Mouse (Mus musculus) frontal cortex, postnatal 14 days (tissue): ENCODE data around the gene Rnf186.
A peak's percentile ranks its signal among the peaks of the same experiment; 100 is the strongest.
"Not testable (repeated sequence)": the region's sequence is repeated elsewhere in the genome, so short reads cannot be mapped to it uniquely, and the experiment has no call there.

Source experiments
- DNase-seq, 2 experiments: peaks; one replicate each; pipeline ENCODE4 v3.0.0; 2022; ENCODE audit warnings: low spot score in 2 of 2

The Rnf186 gene

DNA sequence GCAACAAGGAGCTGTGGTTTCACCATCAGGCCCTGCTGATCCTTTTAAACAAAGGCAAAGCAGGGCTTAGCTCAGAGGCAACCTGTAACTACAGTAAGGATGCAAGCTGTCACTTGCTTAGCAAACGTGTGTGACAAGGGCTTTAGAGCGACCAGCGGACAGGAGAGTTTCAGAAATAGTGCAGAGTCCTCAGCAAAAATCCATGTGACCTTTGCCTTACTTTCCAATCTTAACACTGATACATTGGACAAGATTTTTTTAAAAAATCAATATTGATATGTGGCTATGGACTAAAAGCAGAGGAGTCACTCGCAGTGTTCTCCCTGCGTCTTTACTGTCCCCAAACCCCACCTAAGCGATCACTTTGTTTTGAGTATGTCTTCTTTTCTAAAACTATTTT lies 4.5 kb downstream of the Rnf186 start:
- no peak for DNase-seq

DNA sequence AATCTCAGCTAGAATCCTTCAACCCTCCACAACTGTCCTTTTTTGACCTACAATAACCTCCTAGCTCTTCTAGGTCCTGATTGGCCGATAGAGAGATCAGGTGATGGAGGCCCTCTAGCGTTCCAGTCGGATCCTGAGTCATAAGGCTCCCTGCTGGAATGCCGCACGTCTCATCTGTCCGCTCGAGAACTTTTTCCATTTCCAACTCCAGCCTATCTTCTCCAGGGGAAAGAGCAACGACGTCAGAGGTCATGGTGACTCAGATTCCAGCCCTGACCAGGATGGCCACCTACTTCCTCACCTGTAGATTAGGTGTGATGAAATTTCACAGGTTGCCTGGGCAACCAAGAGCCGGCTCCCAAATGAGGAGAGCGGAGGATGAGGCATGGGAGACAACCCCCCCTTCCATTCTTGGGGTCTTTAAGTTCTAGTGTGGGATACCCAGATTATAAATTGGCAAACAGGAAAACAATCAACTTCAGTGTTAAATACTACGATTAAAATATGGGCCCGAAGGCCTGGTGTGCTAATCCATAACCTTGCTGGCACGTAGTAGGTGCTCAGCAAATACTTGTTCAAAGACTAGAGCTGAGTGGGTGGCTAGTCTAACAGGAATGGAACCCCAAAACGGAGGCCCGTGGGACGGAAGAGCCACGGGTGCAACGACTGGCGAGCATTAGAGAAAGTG lies 5.4 kb downstream of the Rnf186 start:
- peak; percentile 26 to 28 for DNase-seq

DNA sequence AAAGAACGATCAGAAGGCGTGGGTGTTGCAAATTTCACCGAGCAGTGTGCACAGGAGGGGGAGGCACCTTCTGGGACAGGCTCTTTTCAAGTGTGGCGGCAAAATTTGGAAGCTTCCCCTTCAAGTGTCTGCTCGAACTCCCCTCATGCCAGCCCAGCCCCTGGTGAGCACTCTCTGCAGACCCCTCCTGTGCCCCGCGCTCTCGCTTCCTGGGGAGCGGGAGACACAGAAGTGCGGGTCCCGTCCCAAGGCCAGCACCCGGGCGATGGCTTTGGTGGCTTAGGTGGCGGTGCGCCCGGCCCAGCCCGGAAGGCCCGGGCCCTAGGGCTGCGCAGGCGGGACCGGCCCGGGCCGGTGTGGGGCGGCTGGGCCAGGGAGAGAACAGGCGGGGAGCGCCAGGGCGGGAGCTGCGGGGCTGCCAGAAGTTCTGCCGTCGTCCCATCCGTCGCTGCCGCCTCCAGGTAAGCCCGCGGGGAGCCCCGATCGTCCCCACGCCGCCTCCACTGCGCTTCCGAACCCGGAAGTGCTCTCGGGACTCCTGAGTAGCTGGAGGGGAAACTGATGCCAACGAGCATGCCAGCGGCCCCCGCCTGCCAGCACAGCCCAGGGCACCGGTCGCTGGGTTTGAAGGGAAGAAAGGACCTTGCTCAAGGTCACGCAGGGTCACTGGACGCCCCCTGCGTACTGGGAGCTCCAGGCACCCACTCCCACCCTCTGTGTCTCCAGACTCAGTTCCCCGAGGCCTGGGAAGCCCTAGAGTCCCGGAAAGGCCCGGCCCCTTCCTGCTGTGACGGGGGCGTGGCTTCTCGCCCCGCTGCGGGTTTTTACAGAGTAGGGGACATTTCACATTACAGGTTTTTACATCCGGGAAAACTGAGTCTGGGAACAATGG lies 6.2 kb downstream of the Rnf186 start, which contains the start of gene Tmco4:
Gene Tmco4 (plus strand): TSS at position 62 of the 892 bp plus-strand sequence.
- DNase-seq: peak; percentile 26 to 32

DNA sequence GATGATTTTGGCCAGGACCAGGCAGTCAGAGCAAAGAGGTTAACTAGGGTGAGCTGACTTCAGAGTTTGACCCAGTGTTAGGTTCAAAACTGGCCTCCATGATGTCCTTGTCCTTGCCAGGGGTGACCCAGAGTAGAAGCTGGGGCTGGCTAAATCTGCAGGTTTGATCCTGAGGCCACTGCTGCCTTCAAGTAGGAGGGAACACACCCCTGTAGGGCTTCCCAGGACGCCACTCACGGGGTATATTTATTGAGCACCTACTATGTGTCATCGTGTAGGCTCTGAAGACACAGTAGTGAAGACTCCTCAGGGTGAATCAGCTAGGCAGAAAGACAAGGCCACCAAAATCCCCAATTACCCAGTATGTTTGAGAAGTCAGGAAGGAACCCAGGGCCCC lies 6.8 kb downstream of the Rnf186 start:
- no peak for DNase-seq

DNA sequence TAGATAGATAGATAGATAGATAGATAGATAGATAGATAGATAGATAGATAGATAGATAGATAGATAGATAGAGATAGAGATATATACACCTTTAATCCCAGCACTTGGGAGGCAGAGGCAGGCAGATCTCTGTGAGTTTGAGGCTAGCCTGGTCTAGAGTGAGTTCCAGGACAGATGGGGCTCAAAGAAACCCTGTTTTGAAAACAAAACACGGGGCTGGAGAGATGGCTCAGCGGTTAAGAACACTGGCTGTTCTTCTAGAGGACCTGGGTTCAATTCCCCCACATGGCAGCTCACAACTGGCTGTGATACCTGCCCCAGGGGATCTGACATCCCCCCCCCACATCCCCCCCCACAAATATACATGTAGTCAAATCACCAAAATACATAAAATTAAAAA lies 7.6 kb downstream of the Rnf186 start:
- DNase-seq: not testable (repeated sequence)

DNA sequence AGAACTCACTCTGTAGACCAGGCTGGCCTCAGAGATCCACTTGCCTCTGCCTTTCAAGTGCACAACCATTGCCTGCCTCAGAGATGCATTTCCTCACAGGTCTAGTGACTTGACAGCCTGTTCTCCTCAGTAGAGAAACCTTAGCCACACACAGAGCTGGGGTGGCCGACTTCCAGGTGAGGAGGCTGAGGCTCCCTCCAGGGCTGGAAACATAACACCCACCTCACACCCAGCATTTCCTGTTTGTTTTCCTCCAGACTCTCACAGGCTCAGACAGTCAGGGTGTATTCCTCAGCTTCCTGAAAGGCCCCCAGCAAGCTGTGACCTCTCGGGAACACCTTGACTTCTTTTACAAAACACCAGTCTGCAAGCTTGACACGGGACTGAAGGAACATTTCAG lies 8.3 kb downstream of the Rnf186 start:
- no peak for DNase-seq

DNA sequence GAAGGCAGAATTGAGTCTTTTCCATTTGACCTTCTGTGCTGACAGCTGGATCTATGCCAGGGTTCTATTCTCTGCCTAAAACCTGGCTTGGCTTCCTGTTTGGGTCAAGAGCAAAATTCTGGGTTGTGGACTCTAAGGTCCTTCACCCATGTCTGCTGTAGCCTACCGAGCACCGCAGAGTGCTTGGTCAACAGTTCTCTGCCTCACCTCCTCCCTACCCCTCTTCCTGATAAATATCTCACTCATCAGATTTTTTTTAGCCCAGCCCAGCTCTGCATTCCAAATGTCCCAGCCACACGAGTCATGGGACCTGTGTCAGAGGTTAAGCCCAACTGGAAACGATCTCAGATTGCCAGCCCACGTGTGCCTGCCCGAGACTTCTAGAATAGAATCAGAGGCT lies 9.1 kb downstream of the Rnf186 start:
- DNase-seq: no peak

DNA sequence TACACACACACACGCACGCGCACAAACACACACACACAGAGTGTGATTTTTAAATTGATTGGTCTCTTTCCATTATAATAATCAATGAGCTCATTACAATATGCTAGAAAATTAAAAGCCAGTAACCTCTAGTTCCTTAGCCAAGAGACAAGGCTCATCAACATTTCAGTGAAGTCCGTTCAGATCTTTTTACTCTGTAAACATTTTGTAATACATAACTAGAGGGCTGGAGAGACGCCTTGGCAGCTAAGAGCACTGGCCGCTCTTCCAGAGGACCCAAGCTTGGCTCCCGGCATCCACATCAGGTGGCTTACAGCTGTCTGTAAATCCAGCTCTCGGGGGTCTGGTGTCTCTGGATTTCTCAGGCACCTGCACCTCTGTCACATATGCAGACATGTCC lies 13.1 kb downstream of the Rnf186 start:
- no peak for DNase-seq

DNA sequence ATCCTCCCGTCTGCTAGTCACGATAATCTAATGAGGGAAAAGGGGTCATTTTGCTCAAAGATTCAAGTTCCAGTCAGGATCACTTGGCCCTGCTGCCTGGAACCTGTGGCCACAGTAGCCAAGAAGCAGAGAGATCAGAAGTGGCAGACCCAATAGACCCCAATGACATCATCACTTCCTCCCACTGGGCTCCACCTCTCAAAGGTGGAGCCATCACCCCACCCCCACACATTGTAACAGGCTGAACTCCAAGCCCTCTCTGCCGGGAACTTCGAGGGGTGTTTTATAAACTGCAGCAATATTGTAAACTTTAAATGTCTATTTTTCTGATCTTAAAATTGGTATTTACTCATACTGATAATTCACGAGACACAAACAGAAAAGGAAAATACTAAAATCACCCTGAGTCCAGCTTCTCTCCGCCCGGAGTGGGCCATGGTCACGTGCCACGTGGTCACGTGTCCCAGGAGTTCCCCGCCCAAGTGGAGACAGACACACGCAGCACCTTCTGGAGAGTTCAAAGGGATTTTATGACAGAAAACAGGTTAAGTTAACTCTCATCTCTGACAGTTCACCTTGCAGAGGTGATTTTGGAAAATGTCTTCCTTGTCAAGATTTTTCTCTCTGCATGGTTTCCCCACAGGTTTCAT lies 14.0 kb downstream of the Rnf186 start:
- DNase-seq: no peak

DNA sequence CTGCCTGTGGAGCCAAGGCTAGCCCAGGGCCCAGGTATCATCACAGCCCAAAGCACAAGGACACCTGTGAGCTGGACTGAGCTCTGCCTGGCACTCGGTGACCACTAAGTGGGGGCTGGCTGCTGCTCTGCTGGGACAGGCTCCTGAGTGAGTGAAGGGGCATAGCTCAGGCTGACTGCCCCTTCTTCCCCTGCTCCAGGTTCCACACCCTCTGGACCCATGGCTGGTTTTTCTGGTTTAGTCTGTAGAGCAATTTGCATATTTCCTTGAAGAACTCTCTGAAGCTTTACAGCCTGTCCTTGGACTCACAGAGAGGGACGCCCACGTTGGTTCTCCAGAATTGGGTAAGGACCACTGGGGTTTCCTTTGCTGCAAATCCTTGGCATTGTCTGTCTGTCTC lies 16.5 kb downstream of the Rnf186 start:
- no peak for DNase-seq

DNA sequence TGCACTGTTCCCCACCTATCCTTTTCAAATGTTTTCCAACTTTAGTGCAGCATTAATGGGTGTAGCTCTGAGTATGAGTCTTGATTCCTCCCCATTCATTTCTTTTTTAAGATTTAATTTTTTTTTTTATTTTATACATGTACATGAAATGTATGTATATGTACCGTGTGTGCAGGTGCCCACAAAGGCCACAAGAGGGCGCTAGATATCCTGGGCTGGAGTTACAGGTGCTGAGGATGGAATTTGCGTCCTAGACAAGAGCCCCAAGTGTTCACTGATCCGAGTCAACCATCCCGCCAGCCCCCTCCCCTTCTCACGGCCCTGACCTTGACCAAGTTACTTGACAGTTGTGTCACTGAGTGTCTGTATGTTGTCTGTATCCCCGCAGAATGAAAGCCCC lies 17.8 kb downstream of the Rnf186 start:
- DNase-seq: no peak

DNA sequence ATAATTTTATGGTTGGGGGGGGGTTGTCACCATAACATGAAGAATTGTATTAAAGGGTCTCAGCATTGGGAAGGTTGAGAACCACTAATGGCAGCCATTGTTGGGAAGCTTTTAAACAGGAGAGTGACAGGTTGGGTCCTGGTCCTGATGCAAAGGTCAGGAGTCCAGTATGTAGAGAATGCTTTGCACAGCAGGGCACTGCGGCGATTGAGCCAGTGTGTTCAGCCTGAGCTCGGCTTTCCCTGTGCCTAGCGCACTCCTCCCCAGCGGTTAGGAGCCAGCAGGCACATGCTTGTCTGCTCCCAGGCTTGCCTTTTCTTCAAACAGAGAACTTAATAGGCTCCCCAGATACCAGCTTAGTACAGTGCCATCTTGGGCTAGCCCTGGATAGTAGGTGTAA lies 19.4 kb downstream of the Rnf186 start:
- no peak for DNase-seq

DNA sequence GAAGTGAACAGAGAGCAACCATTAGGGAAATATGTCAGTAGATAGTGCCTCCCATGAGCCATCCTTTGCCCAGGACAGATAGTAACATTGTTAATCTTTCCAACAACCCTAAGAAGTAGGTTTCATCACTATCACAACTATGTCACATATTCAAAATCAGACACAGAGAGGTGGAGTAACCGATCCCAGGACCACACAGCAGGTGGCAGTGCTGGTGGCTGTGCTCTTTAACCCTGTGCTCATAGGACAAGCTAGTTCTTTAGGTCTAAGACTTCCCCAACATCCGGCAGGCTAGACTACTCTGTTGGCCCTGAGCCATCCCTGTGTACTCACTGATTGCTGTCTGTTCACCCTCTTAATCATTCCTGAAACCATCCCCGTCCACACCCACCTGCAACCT lies 27.5 kb downstream of the Rnf186 start:
- no peak for DNase-seq

DNA sequence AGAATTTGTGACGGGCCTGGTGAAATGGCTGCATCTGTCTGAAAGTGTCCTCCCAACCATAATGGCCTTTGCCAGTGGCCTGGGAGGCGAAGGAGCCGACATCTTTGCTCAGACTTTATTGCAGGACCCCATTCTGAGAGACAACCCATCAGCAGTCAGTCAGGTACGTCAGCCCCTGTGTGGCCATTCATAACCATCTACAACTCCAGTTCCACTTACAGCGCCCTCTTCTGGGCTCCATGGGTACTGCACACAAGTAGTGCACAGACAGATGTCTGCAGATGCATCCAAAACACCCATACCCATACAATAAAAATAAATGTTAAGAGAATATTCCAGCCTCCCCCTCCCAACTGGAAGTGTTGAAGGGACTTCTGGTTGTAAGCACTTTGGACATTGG lies 29.5 kb downstream of the Rnf186 start:
- no peak for DNase-seq

DNA sequence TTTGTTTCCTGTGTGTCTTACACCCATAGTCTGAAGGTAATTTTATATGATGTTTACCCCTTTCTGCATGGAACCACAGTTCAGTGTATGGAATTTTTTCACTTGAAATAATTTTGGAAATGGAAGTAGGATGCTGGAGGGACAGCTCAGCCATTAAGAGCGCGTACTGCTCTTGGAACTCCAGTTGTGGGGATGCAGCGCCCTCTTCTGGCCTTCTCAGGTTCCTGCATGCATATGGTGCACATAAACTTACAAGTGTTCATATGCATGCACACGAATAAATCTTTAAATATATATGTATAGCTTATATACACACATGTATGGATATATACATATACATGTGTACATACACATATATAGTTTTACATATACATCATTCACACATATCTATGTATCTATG lies 30.2 kb downstream of the Rnf186 start:
- DNase-seq: no peak

DNA sequence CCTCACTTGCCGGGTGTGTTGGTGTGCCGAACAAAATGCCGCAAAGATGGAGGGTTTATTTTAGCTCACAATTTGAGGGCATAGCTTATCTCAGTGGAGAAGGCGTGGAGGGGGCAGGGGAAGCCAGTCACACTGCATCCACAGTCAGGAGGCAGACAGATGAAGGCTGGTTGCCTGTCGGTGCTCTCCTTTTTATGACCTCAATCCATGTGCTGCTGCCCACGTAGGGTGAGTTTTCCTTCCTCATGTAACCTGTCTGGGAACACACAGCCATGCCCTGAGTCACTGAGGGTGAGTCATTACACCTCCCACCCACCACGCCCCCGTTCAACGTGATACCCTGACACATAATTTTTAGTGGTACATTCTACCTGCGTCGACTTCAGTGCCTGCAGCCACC lies 31.7 kb downstream of the Rnf186 start:
- no peak for DNase-seq

DNA sequence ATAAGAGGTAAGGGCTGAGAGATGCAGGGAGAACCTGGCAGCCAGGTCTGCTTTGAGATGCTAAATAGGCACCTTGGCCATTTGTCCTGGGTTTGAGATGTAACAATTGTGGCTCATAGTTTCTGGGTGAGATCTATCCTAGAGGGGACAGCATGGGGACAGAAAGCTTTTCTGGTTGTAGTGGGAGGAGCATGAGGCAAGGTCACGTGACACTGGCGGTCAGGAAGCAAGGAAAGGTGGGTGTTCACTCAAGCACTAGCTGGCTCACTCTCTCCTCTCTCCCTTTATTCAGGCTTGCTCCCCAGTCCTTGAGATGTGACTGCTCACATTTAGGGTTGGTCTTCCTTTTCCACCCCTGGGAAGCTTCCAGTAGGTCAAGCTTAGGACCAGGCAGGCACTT lies 34.1 kb downstream of the Rnf186 start:
- no peak for DNase-seq

DNA sequence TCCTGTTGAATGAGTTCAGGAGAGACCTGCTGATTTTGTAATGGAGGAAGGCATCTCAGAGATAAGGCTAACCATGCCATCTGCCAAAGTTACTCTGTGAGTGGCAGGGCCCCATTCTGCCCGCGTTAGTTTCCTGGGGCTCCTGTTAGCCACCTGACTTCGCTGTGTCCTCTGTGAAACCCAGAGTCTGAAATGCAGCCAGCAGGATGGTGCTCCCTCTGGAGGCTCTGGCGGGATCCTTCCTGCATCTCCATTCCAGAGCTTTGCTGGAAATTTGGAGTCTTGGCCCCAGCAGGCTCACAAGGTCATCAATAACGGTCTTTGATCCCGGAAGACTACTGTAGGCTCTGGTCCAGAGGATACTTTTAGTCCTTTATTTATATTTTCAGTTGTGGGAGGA lies 34.5 kb downstream of the Rnf186 start:
- DNase-seq: no peak

DNA sequence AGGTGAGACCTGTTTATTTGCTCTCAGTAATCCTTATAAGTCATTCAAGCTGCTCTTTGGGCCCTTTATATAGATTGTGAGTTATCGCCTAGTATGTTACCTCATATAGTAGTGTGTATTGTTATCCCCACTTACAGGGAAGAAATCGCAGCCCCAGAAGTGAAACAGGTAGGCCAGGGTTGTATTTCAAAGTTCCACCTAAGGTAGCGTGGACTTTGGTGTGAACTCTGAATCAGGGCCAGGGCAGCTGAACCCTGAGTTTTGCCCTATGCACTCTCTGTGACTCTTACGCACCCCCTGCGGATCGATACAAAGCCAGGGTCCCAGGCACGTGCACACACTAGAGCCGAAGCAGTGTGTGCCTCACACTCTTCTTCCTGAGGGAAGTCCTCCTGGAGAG lies 37.2 kb downstream of the Rnf186 start:
- DNase-seq: no peak

DNA sequence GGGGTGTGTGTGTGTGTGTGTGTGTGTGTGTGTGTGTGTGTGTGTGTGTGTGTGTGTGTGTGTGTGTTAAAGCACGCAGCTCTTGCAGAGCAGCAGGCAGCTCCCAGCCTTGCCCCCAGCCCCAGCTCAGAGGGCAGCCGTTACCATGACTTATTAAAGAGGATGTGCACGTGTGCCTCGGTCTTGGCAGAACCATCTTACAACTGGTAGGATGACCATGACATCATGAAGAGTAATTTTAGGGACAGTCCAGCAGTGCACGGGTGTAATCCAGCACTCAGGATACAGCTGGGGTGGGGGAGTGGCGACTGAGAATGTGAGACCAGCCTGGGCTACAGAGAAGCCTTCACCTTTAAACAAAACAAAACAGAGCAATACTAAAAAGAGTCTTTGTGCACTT lies 38.3 kb downstream of the Rnf186 start:
- no peak for DNase-seq

DNA sequence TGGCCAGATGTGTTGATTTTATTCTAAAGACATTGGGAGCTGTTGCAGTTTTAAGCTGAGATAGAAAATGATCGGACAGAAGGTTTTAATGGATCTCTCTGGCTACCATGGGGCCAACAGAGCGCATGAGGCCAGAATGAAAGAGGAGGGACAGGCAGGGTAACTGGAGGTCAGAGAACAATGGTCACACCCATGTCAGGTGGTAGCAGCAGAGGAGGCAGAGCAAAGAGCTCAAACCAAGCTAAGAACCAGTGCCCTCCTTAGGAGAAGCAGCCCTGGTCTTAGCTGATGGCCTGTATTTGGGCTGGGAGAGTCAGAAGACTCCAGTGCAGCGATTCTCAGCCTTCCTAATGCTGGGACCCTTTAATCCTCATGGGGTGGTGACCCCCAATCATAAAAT lies 40.4 kb downstream of the Rnf186 start:
- no peak for DNase-seq

DNA sequence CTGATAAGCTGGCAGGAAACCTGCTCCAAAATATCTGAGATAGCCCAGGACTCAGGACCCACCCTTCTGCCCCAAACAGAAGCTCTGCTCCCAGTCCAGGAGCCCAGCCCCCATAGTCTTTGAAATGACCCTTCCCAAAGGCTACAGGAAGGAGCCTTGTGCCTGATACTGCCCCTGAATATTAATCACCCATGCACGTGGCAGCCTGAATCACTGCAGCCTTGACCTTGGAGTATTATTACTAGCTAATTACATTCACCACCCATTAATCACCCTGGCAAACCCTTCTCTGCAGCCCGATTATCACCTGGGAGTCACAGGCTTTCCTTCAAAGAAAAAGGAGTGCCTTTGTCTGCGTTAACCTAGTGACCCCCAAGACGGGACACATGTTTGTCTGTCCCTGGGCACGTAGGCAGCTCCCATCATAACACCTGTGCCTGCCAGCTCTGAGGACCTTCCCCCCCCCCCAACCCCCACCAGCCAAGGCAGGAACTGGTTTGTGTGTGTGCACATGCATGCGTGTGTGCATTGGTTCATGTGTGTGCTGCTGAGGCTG lies 41.1 kb downstream of the Rnf186 start:
- no peak for DNase-seq
